Comparison of ENCODE assay signal across 9 mouse cellular contexts in the genomic region with DNA sequence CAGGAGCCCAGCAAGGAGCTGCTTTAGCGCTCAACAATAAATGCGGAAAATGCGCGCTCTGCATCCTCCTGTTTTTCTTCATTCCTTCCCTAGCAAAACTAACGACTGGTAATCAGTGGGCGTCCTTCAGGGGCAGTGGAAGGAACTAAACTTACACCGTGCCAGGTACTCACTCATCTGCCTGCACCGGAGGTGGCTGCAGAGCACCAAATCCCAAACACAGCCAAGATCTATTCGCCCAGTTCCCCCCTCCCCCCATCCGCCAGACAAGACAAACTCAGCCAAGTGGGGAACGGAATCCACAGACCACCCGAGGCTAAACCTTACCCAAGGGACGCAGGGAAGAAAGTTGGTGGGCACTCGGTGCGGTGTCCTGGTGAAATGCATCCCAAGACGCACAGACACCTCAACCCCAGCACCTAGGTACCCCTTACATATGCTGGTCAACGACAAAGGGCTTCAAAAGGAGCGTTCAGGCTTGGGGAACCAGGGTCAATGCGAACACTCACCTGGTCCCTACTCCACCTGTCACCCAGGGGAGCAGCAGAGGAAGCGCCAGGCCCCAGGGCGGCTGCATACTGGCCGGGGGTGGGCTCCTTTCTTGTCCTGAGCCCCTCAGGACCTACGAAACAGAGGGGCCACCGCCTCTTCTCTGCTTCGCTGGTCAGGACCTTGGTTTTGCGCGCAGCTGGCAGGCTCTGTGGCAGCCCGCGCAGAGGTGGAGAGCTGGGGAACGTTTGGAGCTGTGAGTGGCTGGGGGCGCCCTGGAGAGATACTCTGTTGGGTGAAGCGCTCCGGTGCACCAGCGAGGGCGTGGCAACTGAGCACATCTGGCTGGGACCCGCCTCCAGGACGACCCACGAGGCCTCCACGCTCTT. TPM values are rescaled to one million over a fixed set of nuclear protein-coding genes. Genes with fewer than 3 reads are reported as not detected.
DNase-seq lines count a peak whose midpoint lies in the region; ATAC-seq and TF ChIP-seq lines count a peak whose summit lies in the region.
"Had no signal": no experiment of that assay in that cellular context is flagged by ENCODE, and none has a peak within 500 bp of the region (broad histone marks: within the 10 kb centered on the region; RNA-seq: fewer than 3 reads in every experiment).

A gene (minus strand): TSS at position 774 of the 878 bp plus-strand sequence.

- H3K4me3 ChIP-seq in hindbrain, embryonic 13.5 days = peak within 1 kb of the TSS; percentile 44
- H3K4me3 ChIP-seq in liver, embryonic 11.5 days (ENCODE audit: low read depth, low read length) = peak within 1 kb of the TSS; percentile 26
- peak within 1 kb of the TSS; percentile 21 for H3K4me3 ChIP-seq in testis, adult 2 months (ENCODE audit: control insufficient read depth, low read depth, low read length)

- no peak within 1 kb of the TSS for H3K27ac ChIP-seq in hindbrain, embryonic 13.5 days
- no peak within 1 kb of the TSS for H3K27ac ChIP-seq in liver, embryonic 11.5 days (ENCODE audit: low read depth, low read length)
- no peak within 1 kb of the TSS for H3K27ac ChIP-seq in testis, adult 2 months (ENCODE audit: control insufficient read depth, insufficient read depth, low read depth, low read length)

- TF ChIP-seq CTCF in testis, adult 2 months (IDR thresholded peaks at IDR 0.05; ENCODE audit: control insufficient read depth, insufficient read depth, insufficient replicate concordance, low read depth, low read length) = no peak

- peak within 1 kb of the TSS; percentile 66 for H3K9ac ChIP-seq in hindbrain, embryonic 13.5 days
- no peak within 1 kb of the TSS for H3K9ac ChIP-seq in liver, embryonic 11.5 days (ENCODE audit: low read depth, low read length)

- DNase-seq in ovary, adult 18-20 months (ENCODE audit: low spot score) = peak; percentile 2
- DNase-seq in ovary, postnatal 10 days (ENCODE audit: low spot score) = no peak
- DNase-seq in embryo, embryonic 10.5 days (ENCODE audit: low spot score) = peak; percentile 14
- DNase-seq in liver, embryonic 11.5 days (ENCODE audit: low spot score) = no peak
- DNase-seq in neural tube, embryonic 10.5 days (ENCODE audit: extremely low spot score, low spot score) = peak; percentile 23
- DNase-seq in yolk sac, embryonic 10.5 days (ENCODE audit: low spot score) = no peak

- peaks cover 6% of the 10 kb centered on the region; the same call in 1 of the 2 replicates for H3K4me1 ChIP-seq in hindbrain, embryonic 13.5 days (replicated peaks)
- no peaks in the 10 kb centered on the region for H3K4me1 ChIP-seq in liver, embryonic 11.5 days (replicated peaks; ENCODE audit: control insufficient read depth, insufficient read depth, low read length)
- peaks cover 4% of the 10 kb centered on the region for H3K4me1 ChIP-seq in testis, adult 2 months (ENCODE audit: control insufficient read depth, insufficient read depth, low read length)

- no peaks in the 10 kb centered on the region for H3K36me3 ChIP-seq in hindbrain, embryonic 13.5 days
- H3K36me3 ChIP-seq in liver, embryonic 11.5 days (ENCODE audit: control insufficient read depth, insufficient read depth, low read length) = no peaks in the 10 kb centered on the region
- no peaks in the 10 kb centered on the region for H3K36me3 ChIP-seq in testis, adult 2 months (ENCODE audit: control insufficient read depth, insufficient read depth, low read length)

- ATAC-seq in hindbrain, embryonic 13.5 days (ENCODE audit: low FRiP score) = peak; percentile 59
- ATAC-seq in liver, embryonic 11.5 days (replicated peaks; ENCODE audit: low FRiP score) = no peak

- 16% methylated on average over 39 of the region's 39 CpGs for WGBS in hindbrain, embryonic 13.5 days
- 18% methylated on average over 35 of the region's 39 CpGs for WGBS in liver, embryonic 11.5 days

- no peaks in the 10 kb centered on the region for H3K9me3 ChIP-seq in hindbrain, embryonic 13.5 days
- H3K9me3 ChIP-seq in liver, embryonic 11.5 days (ENCODE audit: control insufficient read depth, low read length) = no peaks in the 10 kb centered on the region

- peaks cover 46% of the 10 kb centered on the region for H3K27me3 ChIP-seq in hindbrain, embryonic 13.5 days
- H3K27me3 ChIP-seq in liver, embryonic 11.5 days (replicated peaks; ENCODE audit: control insufficient read depth, insufficient read depth, low read length) = peaks cover 27% of the 10 kb centered on the region
- no peaks in the 10 kb centered on the region for H3K27me3 ChIP-seq in testis, adult 2 months (ENCODE audit: control insufficient read depth, insufficient read depth, low read length)

- H3K4me2 ChIP-seq in hindbrain, embryonic 13.5 days = peak within 1 kb of the TSS; percentile 73
- peak within 1 kb of the TSS; percentile 54 for H3K4me2 ChIP-seq in liver, embryonic 11.5 days

- no peak for TF ChIP-seq POLR2A in testis, adult 2 months (IDR thresholded peaks at IDR 0.05; ENCODE audit: control insufficient read depth, low read depth, low read length)

RNA-seq across cellular contexts. Expression of the gene that starts here (rescaled TPM):
- 3.8 and 4.1 TPM in 2 replicates for polyA plus RNA-seq in hindbrain, embryonic 13.5 days (2015; fragmentation: Nextera tagmentation; extraction: Ambion mirVana)
- 2.3 and 2.8 TPM in 2 replicates for polyA plus RNA-seq in liver, embryonic 11.5 days (2014; fragmentation: Nextera tagmentation; extraction: Ambion mirVana)
- 0.23 and 0.28 TPM in 2 replicates for polyA plus RNA-seq in testis, adult 2 months (2012; rRNA removed)
- polyA plus RNA-seq: liver, adult 2 months had no signal

Comparison
In these comparisons a context has a peak if more than half of its experiments do, and no peak if none do; other contexts are left out.
1. DNase-seq: peak in ovary, adult 18-20 months (single experiment), embryo, embryonic 10.5 days (single experiment) and neural tube, embryonic 10.5 days (single experiment); none in ovary, postnatal 10 days (single experiment), liver, embryonic 11.5 days (single experiment) and yolk sac, embryonic 10.5 days (single experiment).
2. Peak in every context shown above with its lines, with median percentiles within 50 percentile points of each other: H3K4me3 ChIP-seq.